Mouse (Mus musculus) testis, adult 2 months (tissue): ENCODE measurements around the gene Rps5.

Experiments used
- CTCF ChIP-seq: fragments of 200-500 bp; IDR thresholded peaks from 2 replicates; pipeline ENCODE4 v1.5.1; 2012; ENCODE audit warnings: low read depth, mild to moderate bottlenecking, inconsistent platforms, low read length, moderate library complexity; ENCODE audit not compliant: control insufficient read depth, insufficient read depth, insufficient replicate concordance
- POLR2A ChIP-seq: fragments of 200-500 bp; IDR thresholded peaks from 2 replicates; pipeline ENCODE4 v1.6.1; 2012; ENCODE audit warnings: low read depth, mild to moderate bottlenecking, inconsistent platforms, low read length, moderate library complexity; ENCODE audit not compliant: control insufficient read depth

- TF ChIP-seq POLR2A (no peak), CTCF (no peak)
Observed at GRCm38 (mm10) chr7:12874301-12874700, 47.8 kb upstream of the Rps5 start.
